Mouse (Mus musculus): ENCODE data around the gene Zfp445.
A peak's percentile ranks its signal among the peaks of the same experiment; 100 is the strongest.
"Not testable (repeated sequence)": the region's sequence is repeated elsewhere in the genome, so short reads cannot be mapped to it uniquely, and the experiment has no call there.

Gene Zfp445

DNA sequence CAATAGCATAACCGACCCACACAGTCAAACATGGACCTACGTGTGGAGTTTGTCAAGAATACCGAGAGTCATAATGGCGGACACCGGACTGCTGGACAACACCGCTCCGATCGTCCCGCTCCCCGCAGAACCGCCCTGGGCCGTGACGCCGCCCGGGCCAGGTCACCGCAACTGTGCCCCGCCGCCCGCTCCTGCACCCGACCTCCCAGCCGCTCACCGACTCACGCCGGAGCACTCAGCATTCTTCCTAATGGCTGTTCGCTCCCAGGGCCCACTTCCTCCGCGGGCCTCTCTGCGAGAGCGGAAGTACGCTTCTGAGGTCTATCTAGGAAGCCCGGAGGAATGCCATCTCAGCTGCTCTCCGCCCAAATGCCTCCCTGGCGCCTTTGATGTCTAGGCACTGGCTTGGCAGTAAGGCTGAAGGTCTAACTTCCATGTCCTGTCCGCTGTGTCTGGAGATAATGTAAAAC lies at the start of gene Zfp445:
Gene Zfp445 (minus strand): TSS at position 310 of the 470 bp plus-strand sequence.
- DNase-seq = peak; percentile 86

GRCm38 (mm10) chr9:122902717-122903535 lies 37.1 kb upstream of the Zfp445 start:
- DNase-seq = peak; percentile 80

GRCm38 (mm10) chr9:122901047-122901446 lies 35.2 kb upstream of the Zfp445 start:
- DNase-seq = no peak

GRCm38 (mm10) chr9:122886372-122887179 lies 20.8 kb upstream of the Zfp445 start:
- peak; percentile 80 for DNase-seq

- no peak for DNase-seq
These were observed 19.6 kb upstream of the Zfp445 start, which contains the start of gene Zkscan7 for GRCm38 (mm10) chr9:122885385-122885784. Gene Zkscan7 (plus strand): TSS chr9:122885685.

GRCm38 (mm10) chr9:122875145-122875544 lies 9.3 kb upstream of the Zfp445 start:
- DNase-seq = no peak

- no peak for DNase-seq
These were observed 8.8 kb upstream of the Zfp445 start for GRCm38 (mm10) chr9:122874653-122875052.

GRCm38 (mm10) chr9:122872595-122872994 lies 6.8 kb upstream of the Zfp445 start:
- no peak for DNase-seq

DNA sequence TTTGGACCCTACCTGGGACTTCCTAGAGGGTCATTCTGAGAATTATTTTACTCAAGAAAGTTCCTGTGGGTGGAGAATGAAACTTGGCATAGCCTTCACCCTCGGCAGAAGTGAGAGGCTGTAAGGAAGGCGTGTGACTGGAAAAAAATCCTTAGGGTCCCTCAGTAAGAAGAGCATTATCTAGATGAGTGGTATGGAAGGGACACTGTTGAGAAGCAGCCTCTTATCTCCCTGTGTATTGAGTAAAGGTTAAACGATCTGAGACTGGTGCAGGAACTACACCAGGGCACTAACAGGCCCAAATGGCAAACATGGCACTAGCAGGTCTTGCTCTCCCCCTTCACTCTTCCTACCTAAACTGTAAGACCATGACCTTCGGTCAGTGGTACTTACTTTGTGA lies 386 bp upstream of the Zfp445 start:
- no peak for DNase-seq

- no peak for DNase-seq
These were observed 958 bp downstream of the Zfp445 start for GRCm38 (mm10) chr9:122864848-122865247.

GRCm38 (mm10) chr9:122863731-122864130 lies 2.1 kb downstream of the Zfp445 start:
- DNase-seq = no peak

- no peak for DNase-seq
These were observed 5.1 kb downstream of the Zfp445 start for GRCm38 (mm10) chr9:122860752-122861151.

DNA sequence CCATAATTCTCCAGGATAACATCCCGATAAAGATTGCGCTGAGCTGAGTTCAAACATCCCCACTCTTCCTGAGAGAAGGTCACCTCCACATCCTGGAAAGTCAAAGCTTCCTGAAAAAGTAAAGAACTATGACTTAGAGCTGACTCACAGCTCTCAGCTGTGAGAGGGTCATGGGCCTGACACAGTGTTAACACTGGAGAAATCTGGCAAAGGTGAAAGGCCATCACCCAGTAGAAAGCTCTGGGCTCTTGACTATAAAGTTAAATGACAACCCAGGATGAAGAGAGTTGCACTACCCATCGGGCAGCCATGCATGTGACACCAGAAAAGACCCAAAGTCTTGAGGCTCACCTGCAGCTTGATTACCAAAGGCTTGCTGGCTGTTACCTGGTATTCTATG lies 9.1 kb downstream of the Zfp445 start:
- no peak for DNase-seq

DNA sequence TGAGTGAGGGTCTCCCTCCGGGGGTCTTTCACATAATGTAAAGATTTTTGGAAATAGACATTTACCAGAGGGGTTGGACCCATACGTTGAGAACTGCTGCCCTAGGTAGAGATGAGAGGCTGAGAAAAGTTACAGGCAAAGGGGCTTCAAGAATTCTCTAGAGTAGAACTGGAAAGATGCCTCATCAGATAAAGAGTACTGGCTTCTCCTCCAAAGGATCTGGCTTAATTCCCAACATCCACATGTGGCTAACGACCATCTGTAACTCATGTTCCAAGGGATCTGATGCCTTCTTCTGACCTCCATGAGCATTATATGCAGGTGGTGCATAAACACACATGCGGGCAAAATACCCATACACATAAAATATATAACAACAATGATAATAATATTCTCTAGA lies 10.2 kb downstream of the Zfp445 start:
- no peak for DNase-seq

DNA sequence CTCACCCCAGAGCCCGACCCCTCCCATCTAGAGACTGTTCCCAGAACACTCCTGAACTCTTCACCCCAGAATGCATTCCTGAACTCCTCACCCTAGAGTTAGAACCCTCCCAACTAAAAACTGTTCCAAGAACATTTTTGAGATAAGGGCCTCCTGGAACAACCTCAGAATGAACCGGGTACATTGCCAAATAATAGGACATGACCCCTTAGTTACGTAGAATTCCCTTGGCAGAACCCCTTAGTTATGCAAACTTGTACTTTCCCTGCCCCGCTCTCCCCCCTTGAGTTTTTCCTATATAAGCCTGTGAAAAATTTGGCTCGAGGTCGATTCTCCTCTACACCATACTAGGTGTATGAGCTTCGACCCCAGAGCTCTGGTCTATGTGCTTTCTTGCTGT lies 10.7 kb downstream of the Zfp445 start:
- DNase-seq = not testable (repeated sequence)

GRCm38 (mm10) chr9:122854526-122854925 lies 11.3 kb downstream of the Zfp445 start:
- no peak for DNase-seq

GRCm38 (mm10) chr9:122847811-122848311 lies 17.9 kb downstream of the Zfp445 start:
- DNase-seq = not testable (repeated sequence)

DNA sequence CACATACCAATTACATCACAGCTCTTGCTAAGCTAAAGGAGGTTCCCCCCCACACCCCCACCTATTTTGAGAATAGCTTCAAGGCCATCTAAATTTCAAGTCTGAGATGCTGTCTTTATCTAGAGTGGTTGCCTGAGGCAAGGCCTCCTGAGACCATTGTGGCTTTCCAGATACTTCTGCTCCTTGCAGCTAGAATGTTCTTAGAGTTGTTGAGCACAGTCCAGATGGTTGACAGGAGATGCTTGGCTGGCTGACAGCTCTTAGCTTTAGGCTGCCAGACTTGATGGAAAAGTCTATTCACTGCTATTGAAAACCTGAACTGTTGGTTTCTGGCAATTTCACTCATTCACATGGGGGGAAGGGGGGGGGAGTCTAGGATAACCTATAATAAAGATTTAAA lies 19.6 kb downstream of the Zfp445 start:
- peak; percentile 45 for DNase-seq

DNA sequence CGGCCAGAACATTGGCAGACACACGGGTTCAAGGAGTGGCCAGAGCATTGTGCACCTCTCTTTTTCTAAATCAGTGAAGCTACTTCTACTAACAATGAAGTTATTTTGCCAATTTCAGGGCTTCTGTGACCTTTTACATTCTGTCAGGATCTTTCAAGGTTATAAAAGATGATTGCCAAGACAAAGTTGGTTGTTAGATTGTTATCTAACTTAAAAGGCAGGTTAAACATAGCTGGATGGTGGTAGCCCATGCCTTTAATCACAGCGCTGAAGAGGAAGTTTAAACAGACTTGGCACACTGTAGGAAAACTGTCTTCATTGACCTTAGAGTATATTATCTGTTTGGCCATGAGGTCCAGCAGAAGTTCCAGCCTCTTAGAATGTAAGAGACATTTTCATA lies 20.2 kb downstream of the Zfp445 start:
- DNase-seq = no peak

- no peak for DNase-seq
These were observed 22.0 kb downstream of the Zfp445 start, which contains the start of gene Gm35549 for GRCm38 (mm10) chr9:122843760-122844159. Gene Gm35549 (minus strand): TSS chr9:122844035.

DNA sequence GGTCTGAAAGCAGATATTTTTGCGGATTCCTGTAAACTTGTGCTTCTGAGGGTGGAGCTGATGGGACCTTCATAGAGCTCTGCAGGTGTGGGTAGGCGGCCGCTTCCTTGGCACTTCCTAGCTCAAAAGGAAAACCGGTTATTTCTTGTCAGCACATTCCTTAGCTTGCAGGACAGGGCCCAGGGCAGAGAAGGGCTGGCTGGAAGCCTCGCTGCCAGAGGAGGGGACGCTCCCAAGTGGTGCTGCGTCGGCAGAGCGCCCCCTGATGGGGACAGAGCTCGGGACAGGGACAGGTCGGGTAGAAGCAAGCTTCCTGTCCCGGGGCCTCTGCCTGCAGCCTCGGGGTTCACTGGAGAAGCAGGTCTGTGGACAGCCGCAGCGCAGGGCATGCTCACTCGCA lies 28.1 kb downstream of the Zfp445 start:
- DNase-seq = peak; percentile 76

- DNase-seq = no peak
These were observed 28.6 kb downstream of the Zfp445 start for GRCm38 (mm10) chr9:122837216-122837615.

DNA sequence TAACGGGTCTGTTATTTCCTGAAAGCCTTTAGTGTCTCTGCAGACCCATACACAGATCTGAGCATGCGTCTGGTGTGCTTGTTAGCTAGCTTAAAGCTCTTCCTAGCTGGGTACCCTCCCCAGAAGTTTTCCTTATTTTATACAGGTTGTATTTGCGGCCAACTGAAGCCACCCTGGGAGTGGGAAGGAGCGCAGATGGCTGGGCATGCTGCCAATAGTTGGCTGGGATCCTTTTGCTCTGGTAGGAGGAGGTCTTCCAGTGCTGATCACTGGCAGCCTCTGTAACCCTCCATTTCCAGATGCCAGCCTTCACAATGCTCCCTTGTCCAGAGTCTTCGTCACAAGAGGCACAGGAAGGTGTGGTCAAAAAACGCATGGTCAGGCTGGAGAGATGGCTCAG lies 29.0 kb downstream of the Zfp445 start:
- peak; percentile 71 for DNase-seq

All from kidney, postnatal 10 days (tissue).